25 mouse cellular contexts compared by ENCODE assay signal in genomic region chr2:76630293-76630692, GRCm38 (mm10). TPM values are rescaled to one million over a fixed set of nuclear protein-coding genes. Genes with fewer than 3 reads are reported as not detected.
DNase-seq lines count a peak whose midpoint lies in the region; ATAC-seq and TF ChIP-seq lines count a peak whose summit lies in the region.
"Had no signal": no experiment of that assay in that cellular context is flagged by ENCODE, and none has a peak within 500 bp of the region (broad histone marks: within the 10 kb centered on the region; RNA-seq: fewer than 3 reads in every experiment).

No protein-coding gene starts in this region.

- H3K4me1 ChIP-seq in heart, embryonic 10.5 days: no peaks in the 10 kb centered on the region
- H3K4me1 ChIP-seq in intestine, embryonic 14.5 days (replicated peaks; ENCODE audit: control insufficient read depth, insufficient read depth, low read length): no peaks in the 10 kb centered on the region
- H3K4me1 ChIP-seq in intestine, postnatal 0 days (replicated peaks; ENCODE audit: control insufficient read depth, insufficient read depth, low read length): no peaks in the 10 kb centered on the region

- WGBS in heart, embryonic 10.5 days: 83% methylated on average over 12 of the region's 12 CpGs
- WGBS in intestine, embryonic 14.5 days: 92% methylated on average over 12 of the region's 12 CpGs
- WGBS in intestine, postnatal 0 days: 89% methylated on average over 12 of the region's 12 CpGs

- no peak overlapping the region for H3K4me3 ChIP-seq in heart, embryonic 10.5 days
- no peak overlapping the region for H3K4me3 ChIP-seq in intestine, embryonic 14.5 days (ENCODE audit: low read depth, low read length)
- H3K4me3 ChIP-seq in intestine, postnatal 0 days (ENCODE audit: low read depth, low read length): no peak overlapping the region

- no peak for TF ChIP-seq CTCF in intestine, postnatal 0 days (IDR thresholded peaks at IDR 0.05; ENCODE audit: low read depth)

- H3K4me2 ChIP-seq in intestine, embryonic 14.5 days (ENCODE audit: low read length): no peak overlapping the region
- H3K4me2 ChIP-seq in intestine, postnatal 0 days (replicated peaks; ENCODE audit: low read depth): no peak overlapping the region

- no peak for ATAC-seq in intestine, embryonic 14.5 days (replicated peaks; ENCODE audit: low FRiP score, low TSS enrichment, low read depth)
- ATAC-seq in intestine, postnatal 0 days: no peak
- peak; percentile 54; the same call in 1 of the 2 replicates for ATAC-seq in megakaryocyte progenitor cell, adult 5-6 weeks (replicated peaks; ENCODE audit: poor library complexity)
- ATAC-seq in megakaryocyte-erythroid progenitor cell, adult 5-6 weeks (replicated peaks; ENCODE audit: low FRiP score, low TSS enrichment, poor library complexity, severe bottlenecking): peak; percentile 71
- ATAC-seq: activated CD4-positive, CD25-positive, alpha-beta regulatory T cell, adult 4 months; CD4-positive, CD25-positive, alpha-beta regulatory T cell, adult 4 months; Patski had no signal

- peaks cover 6% of the 10 kb centered on the region; the same call in 1 of the 2 replicates for H3K9me3 ChIP-seq in heart, embryonic 10.5 days
- H3K9me3 ChIP-seq in intestine, embryonic 14.5 days (ENCODE audit: control insufficient read depth, low read length): 0 out of 2 replicates have a peak, but pooled peaks cover 3% of the 10 kb centered on the region
- no peaks in the 10 kb centered on the region for H3K9me3 ChIP-seq in intestine, postnatal 0 days (ENCODE audit: control insufficient read depth)
- H3K9me3 ChIP-seq: G1E had no signal

- H3K27me3 ChIP-seq in heart, embryonic 10.5 days (ENCODE audit: insufficient read depth, poor library complexity, severe bottlenecking): no peaks in the 10 kb centered on the region
- H3K27me3 ChIP-seq in intestine, embryonic 14.5 days (replicated peaks; ENCODE audit: control insufficient read depth, insufficient read depth, low read length): no peaks in the 10 kb centered on the region
- H3K27me3 ChIP-seq in intestine, postnatal 0 days (replicated peaks; ENCODE audit: control insufficient read depth, insufficient read depth, low read length): no peaks in the 10 kb centered on the region
- H3K27me3 ChIP-seq: CH12.LX, Patski had no signal

- no peak overlapping the region for H3K27ac ChIP-seq in heart, embryonic 10.5 days
- H3K27ac ChIP-seq in intestine, embryonic 14.5 days (ENCODE audit: low read depth): no peak overlapping the region
- no peak overlapping the region for H3K27ac ChIP-seq in intestine, postnatal 0 days (ENCODE audit: low read depth, low read length)

- peak; percentile 81 for DNase-seq in heart, adult 11 months
- DNase-seq in heart, embryonic 10.5 days (ENCODE audit: low spot score): no peak
- peak; percentile 36 for DNase-seq in intestine, embryonic 14.5 days (ENCODE audit: low spot score)
- no peak for DNase-seq in layer of hippocampus, postnatal 25 days (ENCODE audit: extremely low spot score in 1 of 2, low spot score in 1 of 2)
- DNase-seq in T-cell, adult 2 months (ENCODE audit: low spot score): no peak
- DNase-seq: adrenal gland, adult 2 months; adrenal gland, adult 8-10 months; adrenal gland, postnatal 10 days; adrenal gland, postnatal 14 days; adrenal gland, postnatal 25 days; adrenal gland, postnatal 36 days; B cell, adult 2 months; cerebellum, adult 11 months; cerebellum, adult 11-12 months; cerebellum, adult 18-20 months had no signal

- peaks cover 90% of the 10 kb centered on the region for H3K36me3 ChIP-seq in heart, embryonic 10.5 days
- peaks cover 74% of the 10 kb centered on the region for H3K36me3 ChIP-seq in intestine, embryonic 14.5 days (ENCODE audit: control insufficient read depth, insufficient read depth, low read length)
- H3K36me3 ChIP-seq in intestine, postnatal 0 days (ENCODE audit: control insufficient read depth, insufficient read depth): peaks cover 38% of the 10 kb centered on the region

- no peak overlapping the region for H3K9ac ChIP-seq in intestine, embryonic 14.5 days (ENCODE audit: low read length)
- no peak overlapping the region for H3K9ac ChIP-seq in intestine, postnatal 0 days (ENCODE audit: low read depth, low read length)

RNA-seq across cellular contexts. Expression of gene Prkra, which starts 17.5 kb away (rescaled TPM):
- 37.4 and 49.9 TPM in 2 replicates for polyA plus RNA-seq in heart, embryonic 10.5 days (2016; fragmentation: Nextera tagmentation; extraction: Ambion mirVana)
- polyA plus RNA-seq in intestine, embryonic 14.5 days (2014; fragmentation: Nextera tagmentation; extraction: Ambion mirVana): 52.5 and 60.1 TPM in 2 replicates
- 20.0 and 20.3 TPM in 2 replicates for polyA plus RNA-seq in intestine, postnatal 0 days (2015; fragmentation: Nextera tagmentation; extraction: Ambion mirVana)
- 35.2 and 43.9 TPM in 2 replicates for total RNA-seq in megakaryocyte progenitor cell, adult 5-6 weeks (2015)
- total RNA-seq in megakaryocyte progenitor cell, adult 5-6 weeks (2017): 11.3 and 15.2 TPM in 2 replicates
- 27.0 and 31.1 TPM in 2 replicates for total RNA-seq in megakaryocyte-erythroid progenitor cell, adult 5-6 weeks (2014; fragmentation: Nextera tagmentation)
- 15.2 and 20.2 TPM in 2 replicates for total RNA-seq in megakaryocyte-erythroid progenitor cell, adult 5-6 weeks (2017)
- 10 to 100 TPM; 16.6 to 19.1 TPM for total RNA-seq in layer of hippocampus, postnatal 25 days (2021)

RNA-seq across cellular contexts. Expression of gene Pjvk, which starts 18.0 kb away (rescaled TPM):
- polyA plus RNA-seq in heart, embryonic 10.5 days (2016; fragmentation: Nextera tagmentation; extraction: Ambion mirVana): 0.11 and 0.25 TPM in 2 replicates
- 0.58 TPM in 1 of 2 replicates, not detected in the other for polyA plus RNA-seq in intestine, embryonic 14.5 days (2014; fragmentation: Nextera tagmentation; extraction: Ambion mirVana)
- 0.12 and 0.31 TPM in 2 replicates for polyA plus RNA-seq in intestine, postnatal 0 days (2015; fragmentation: Nextera tagmentation; extraction: Ambion mirVana)
- 0.37 and 0.81 TPM in 2 replicates for total RNA-seq in megakaryocyte progenitor cell, adult 5-6 weeks (2015)
- total RNA-seq in megakaryocyte progenitor cell, adult 5-6 weeks (2017): not detected in 2 replicates
- total RNA-seq in megakaryocyte-erythroid progenitor cell, adult 5-6 weeks (2014; fragmentation: Nextera tagmentation): not detected in 2 replicates
- not detected in 2 replicates for total RNA-seq in megakaryocyte-erythroid progenitor cell, adult 5-6 weeks (2017)
- not detected for total RNA-seq in layer of hippocampus, postnatal 25 days (2021)
- total RNA-seq: adrenal gland, adult 8-10 months; adrenal gland, postnatal 14 days; adrenal gland, postnatal 25 days; CH12.LX; ES-E14; MEL had no signal
- polyA plus RNA-seq: activated CD4-positive, CD25-positive, alpha-beta regulatory T cell, adult 4 months; adrenal gland, adult 2 months; CD4-positive, CD25-positive, alpha-beta regulatory T cell, adult 4 months; G1E had no signal

RNA-seq across cellular contexts. Expression of gene Fkbp7, which starts 42.6 kb away (rescaled TPM):
- polyA plus RNA-seq in heart, embryonic 10.5 days (2016; fragmentation: Nextera tagmentation; extraction: Ambion mirVana): 33.4 and 41.7 TPM in 2 replicates
- 57.6 and 57.9 TPM in 2 replicates for polyA plus RNA-seq in intestine, embryonic 14.5 days (2014; fragmentation: Nextera tagmentation; extraction: Ambion mirVana)
- polyA plus RNA-seq in intestine, postnatal 0 days (2015; fragmentation: Nextera tagmentation; extraction: Ambion mirVana): 30.0 and 30.8 TPM in 2 replicates
- total RNA-seq in megakaryocyte progenitor cell, adult 5-6 weeks (2015): 18.5 and 19.0 TPM in 2 replicates
- 12.2 and 15.7 TPM in 2 replicates for total RNA-seq in megakaryocyte progenitor cell, adult 5-6 weeks (2017)
- 6.6 and 6.7 TPM in 2 replicates for total RNA-seq in megakaryocyte-erythroid progenitor cell, adult 5-6 weeks (2014; fragmentation: Nextera tagmentation)
- 8.6 and 13.0 TPM in 2 replicates for total RNA-seq in megakaryocyte-erythroid progenitor cell, adult 5-6 weeks (2017)
- total RNA-seq in layer of hippocampus, postnatal 25 days (2021): 1 to 10 TPM; 5.1 to 6.2 TPM

RNA-seq across cellular contexts. Expression of gene Plekha3, which starts 44.8 kb away (rescaled TPM):
- 8.9 and 11.7 TPM in 2 replicates for polyA plus RNA-seq in heart, embryonic 10.5 days (2016; fragmentation: Nextera tagmentation; extraction: Ambion mirVana)
- polyA plus RNA-seq in intestine, embryonic 14.5 days (2014; fragmentation: Nextera tagmentation; extraction: Ambion mirVana): 6.8 and 10.1 TPM in 2 replicates
- 8.3 and 8.5 TPM in 2 replicates for polyA plus RNA-seq in intestine, postnatal 0 days (2015; fragmentation: Nextera tagmentation; extraction: Ambion mirVana)
- total RNA-seq in megakaryocyte progenitor cell, adult 5-6 weeks (2015): 28.2 and 36.1 TPM in 2 replicates
- total RNA-seq in megakaryocyte progenitor cell, adult 5-6 weeks (2017): 17.5 and 25.6 TPM in 2 replicates
- 19.8 and 23.7 TPM in 2 replicates for total RNA-seq in megakaryocyte-erythroid progenitor cell, adult 5-6 weeks (2014; fragmentation: Nextera tagmentation)
- 20.4 and 21.8 TPM in 2 replicates for total RNA-seq in megakaryocyte-erythroid progenitor cell, adult 5-6 weeks (2017)
- total RNA-seq in layer of hippocampus, postnatal 25 days (2021): 10 to 100 TPM; 38.0 to 42.0 TPM

Comparison
In these comparisons a context has a peak if more than half of its experiments do, and no peak if none do; other contexts are left out.
1. DNase-seq: peak in heart, adult 11 months (single experiment) and intestine, embryonic 14.5 days (single experiment); none in heart, embryonic 10.5 days (single experiment), layer of hippocampus, postnatal 25 days (0 of 2) and T-cell, adult 2 months (single experiment).
2. ATAC-seq: peak in megakaryocyte progenitor cell, adult 5-6 weeks (single experiment) and megakaryocyte-erythroid progenitor cell, adult 5-6 weeks (single experiment); none in intestine, embryonic 14.5 days (single experiment) and intestine, postnatal 0 days (single experiment).